Mouse (Mus musculus) adrenal gland, adult 8-10 months (tissue): ENCODE measurements around the gene Ctla2a. TPM values are rescaled to one million over a fixed set of nuclear protein-coding genes. Genes with fewer than 3 reads are reported as not detected.
A peak's percentile ranks its signal among the peaks of the same experiment; 100 is the strongest.
"Not testable (repeated sequence)": the region's sequence is repeated elsewhere in the genome, so short reads cannot be mapped to it uniquely, and the experiment has no call there.

Source experiments
- DNase-seq: peaks from one replicate; pipeline ENCODE4 v3.0.0; 2022
- total RNA-seq, 4 experiments: library from RNA; stranded (reverse); gene quantifications; 2 replicates each; pipeline ENCODE4 v1.2.4; 2022

Gene Ctla2a
- total RNA-seq, result 10 to 100 TPM; 31.1 to 39.1 (median 36.6) TPM

- peak; percentile 55 for DNase-seq
Observed at GRCm38 (mm10) chr13:60936500-60936901, at the start of gene Ctla2a, which contains the start of gene Gm49391. Gene Ctla2a (minus strand): TSS chr13:60936625. Gene Gm49391 (minus strand): TSS chr13:60936571.

- not testable (repeated sequence) for DNase-seq
Observed at GRCm38 (mm10) chr13:60972319-60972718, 35.9 kb upstream of the Ctla2a start.

- DNase-seq, result not testable (repeated sequence)
Observed at GRCm38 (mm10) chr13:60963985-60964384, 27.6 kb upstream of the Ctla2a start.

DNA sequence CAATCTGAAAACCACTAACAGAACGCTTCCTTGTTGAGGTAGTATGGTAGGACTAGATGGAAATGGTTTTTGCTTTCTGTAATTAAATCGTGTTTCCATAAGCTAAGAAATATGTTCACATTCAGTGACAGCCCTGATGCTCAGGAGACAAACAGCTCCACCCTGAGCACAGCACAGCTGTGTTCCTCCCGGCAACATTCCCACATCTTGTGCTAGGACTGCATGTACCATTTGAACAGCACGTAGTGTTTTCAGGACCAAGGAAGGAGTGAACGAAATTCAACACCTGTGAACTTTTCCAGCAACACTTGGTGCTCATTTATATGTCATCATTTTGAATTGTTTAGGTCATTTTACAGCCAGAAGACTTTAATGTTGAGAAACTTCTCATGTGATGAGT is 25.3 kb upstream of the Ctla2a start:
- DNase-seq, result no peak

GRCm38 (mm10) chr13:60941884-60942283 is 5.5 kb upstream of the Ctla2a start, which contains the start of gene Tpbpa:
Gene Tpbpa (minus strand): TSS chr13:60941984.
- not testable (repeated sequence) for DNase-seq

DNA sequence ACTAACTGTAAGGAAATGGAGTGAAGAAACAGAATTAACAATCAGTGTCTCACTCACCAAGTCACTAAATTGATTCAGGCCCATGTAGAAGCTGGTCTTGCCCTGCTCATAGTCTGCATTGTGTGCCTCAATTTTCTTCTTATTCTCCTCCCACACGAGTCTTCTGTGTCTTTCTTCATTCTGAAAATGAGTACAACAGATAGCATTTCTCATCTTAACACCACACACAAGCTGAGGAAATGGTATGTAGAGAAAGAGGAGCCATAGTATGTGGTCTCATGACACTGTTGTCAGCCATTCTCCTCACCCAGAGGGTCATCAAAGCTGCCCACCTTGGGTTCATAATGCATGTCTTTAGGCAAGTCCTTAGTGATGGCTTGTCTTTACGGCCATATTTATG is 935 bp downstream of the Ctla2a start, which contains the start of gene Gm49393:
Gm49393 (minus strand) TSS at position 101 of the 400 bp plus-strand sequence.
- DNase-seq, result not testable (repeated sequence)

DNA sequence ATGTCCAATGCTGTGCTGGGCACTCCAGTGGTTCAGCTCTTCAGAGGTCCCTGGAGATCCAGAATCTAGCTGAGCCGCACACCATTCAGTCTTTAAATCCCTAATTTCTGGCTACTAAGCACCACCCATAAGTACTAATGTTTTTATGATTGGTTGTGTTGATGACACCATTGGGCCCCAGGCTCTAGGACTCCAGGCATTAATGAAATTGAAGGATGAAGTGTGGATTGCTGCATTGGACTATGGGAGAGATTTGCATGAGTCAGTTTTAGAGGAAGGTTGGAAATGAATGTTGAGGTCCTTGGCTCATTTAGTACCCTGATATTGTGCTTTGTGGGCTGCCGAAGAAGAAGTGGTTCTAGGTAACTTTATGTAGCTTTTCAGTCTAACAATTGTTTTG is 31.6 kb downstream of the Ctla2a start, which contains the start of gene Tpbpb:
Tpbpb (minus strand) TSS at position 101 of the 400 bp plus-strand sequence.
- not testable (repeated sequence) for DNase-seq

GRCm38 (mm10) chr13:60897328-60897727 is 39.1 kb downstream of the Ctla2a start, which contains the start of gene Ctla2b:
Gene Ctla2b (minus strand): TSS chr13:60897447.
- DNase-seq, result peak; percentile 61

DNA sequence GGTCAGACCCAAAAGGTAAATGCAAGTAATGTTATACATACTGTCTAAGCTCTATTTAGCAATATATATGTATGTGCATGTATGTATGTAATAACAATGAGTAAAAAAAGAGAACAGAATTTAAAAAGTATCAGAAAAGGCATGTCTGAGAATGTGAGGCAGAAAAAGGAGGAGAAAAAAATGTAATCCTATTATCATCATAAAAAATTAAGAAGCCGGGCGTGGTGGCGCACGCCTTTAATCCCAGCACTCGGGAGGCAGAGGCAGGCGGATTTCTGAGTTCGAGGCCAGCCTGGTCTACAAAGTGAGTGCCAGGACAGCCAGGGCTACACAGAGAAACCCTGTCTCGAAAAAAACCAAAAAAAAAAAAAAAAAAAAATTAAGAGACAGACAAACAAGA is 39.6 kb downstream of the Ctla2a start, which contains the start of gene Gm49392:
Gm49392 (minus strand) TSS at position 101 of the 400 bp plus-strand sequence.
- DNase-seq, result not testable (repeated sequence)

DNA sequence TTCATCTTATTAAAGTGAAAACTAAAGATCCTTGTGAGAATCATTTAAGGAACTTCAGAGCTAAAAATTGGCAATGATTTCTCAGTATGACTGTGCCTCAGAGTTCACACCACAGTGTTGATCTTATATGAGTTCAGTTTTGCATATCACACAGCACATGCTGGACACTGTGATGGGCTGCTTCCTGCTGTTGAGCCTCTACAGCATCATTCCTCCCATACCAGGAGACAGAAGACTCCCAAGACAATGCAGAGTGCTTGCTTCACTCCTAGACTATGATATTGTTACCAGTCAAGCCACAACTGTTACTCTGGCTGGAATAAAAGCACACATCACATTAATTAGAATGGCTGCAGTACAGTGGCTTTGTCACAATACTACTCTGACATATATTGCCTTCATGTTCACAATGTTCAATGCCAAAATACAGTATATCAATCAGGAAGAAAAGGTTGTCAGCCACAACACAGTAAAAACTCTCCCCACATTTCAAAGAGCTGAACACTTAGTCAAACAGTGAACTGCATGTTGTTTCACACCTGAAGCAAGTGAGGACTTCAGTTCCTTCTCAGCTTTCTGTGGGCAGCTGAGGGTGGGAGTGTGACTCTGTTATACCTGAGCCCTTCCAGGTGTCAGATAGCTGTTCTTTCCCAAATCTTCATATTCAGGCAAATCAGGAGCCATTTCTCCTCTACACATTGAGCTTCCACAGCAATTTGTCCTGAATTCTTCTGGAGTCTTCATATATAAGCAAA is 40.8 kb downstream of the Ctla2a start:
- no peak for DNase-seq

DNA sequence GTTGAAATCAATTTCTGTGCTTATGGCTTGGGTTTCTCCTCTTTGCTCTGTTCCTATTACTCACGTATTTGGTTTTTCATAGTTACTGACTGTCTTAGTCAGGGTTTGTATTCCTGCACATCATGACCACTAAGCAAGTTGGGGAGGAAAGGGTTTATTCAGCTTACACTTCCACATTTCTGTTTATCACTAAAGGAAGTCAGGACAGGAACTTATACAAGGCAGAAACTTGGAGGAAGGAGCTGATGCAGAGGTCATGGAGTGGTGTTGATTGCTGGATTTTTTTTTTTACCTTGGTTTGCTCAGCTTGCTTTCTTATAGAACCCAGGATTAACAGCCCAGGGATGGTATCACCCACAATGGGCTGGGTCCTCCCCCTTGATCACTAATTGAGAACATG is 44.1 kb downstream of the Ctla2a start:
- DNase-seq, result no peak

Other genes with a start within 250 kb of the Ctla2a start
- not detected for gene BC051665, start 150.3 kb downstream of the Ctla2a start, total RNA-seq
- gene Ctsll3, start 133.8 kb downstream of the Ctla2a start, total RNA-seq, result not detected
- gene 4930486L24Rik, start 72.2 kb downstream of the Ctla2a start, total RNA-seq, result 10 to 100 TPM in 2 of 4 experiments, 1 to 10 TPM in 1, not detected in 1; 1.1 to 33.6 (median 29.7) TPM
- gene Gm49392, start 39.7 kb downstream of the Ctla2a start, total RNA-seq, result 1 to 10 TPM in 1 of 4 experiments, under 1 TPM in 2, not detected in 1; 0.43 to 2.3 (median 0.99) TPM
- gene Ctla2b, start 39.2 kb downstream of the Ctla2a start, total RNA-seq, result 1 to 10 TPM; 2.5 to 4.8 (median 3.6) TPM
- not detected for gene Tpbpb, start 31.7 kb downstream of the Ctla2a start, total RNA-seq
- not detected for gene Gm49393, start 1.0 kb downstream of the Ctla2a start, total RNA-seq
- under 1 TPM in 1 of 4 experiments, not detected in 3; 0.23 TPM for gene Gm49391, start 54 bp downstream of the Ctla2a start, total RNA-seq
- gene Tpbpa, start 5.4 kb upstream of the Ctla2a start, total RNA-seq, result not detected
- not detected for gene Ctsj, start 69.3 kb upstream of the Ctla2a start, total RNA-seq
- gene Ctsq, start 104.0 kb upstream of the Ctla2a start, total RNA-seq, result not detected
- not detected for gene Ctsr, start 227.6 kb upstream of the Ctla2a start, total RNA-seq